Mouse (Mus musculus) MEL (cell line): Measurements from ENCODE around the gene Iqch. TPM values are rescaled to one million over a fixed set of nuclear protein-coding genes. Genes with fewer than 3 reads are reported as not detected.

Source experiments
- DNase-seq: peaks from one replicate; pipeline ENCODE4 v3.0.0; 2011; ENCODE audit warnings: low read depth, low spot score
- H3K27ac ChIP-seq: 2 replicates; pipeline ENCODE4 v1.5.1; 2012; ENCODE audit warnings: low read depth, mild to moderate bottlenecking, control low read depth, low read length, moderate library complexity; ENCODE audit not compliant: control insufficient read depth
- H3K27me3 ChIP-seq, 2 experiments: fragments of 150-350 bp in 1 of 2; sonication (generic) in 1 of 2; 2 replicates each; pipeline ENCODE4 v1.6.1; 2012; ENCODE audit warnings: low read length in 2 of 2, mild to moderate bottlenecking in 2 of 2, improper control_type of control experiment in 1 of 2, moderate library complexity in 1 of 2; ENCODE audit not compliant: insufficient read depth in 2 of 2, control insufficient read depth in 1 of 2
- H3K36me3 ChIP-seq, 2 experiments: 2 replicates each; pipeline ENCODE4 v1.6.1; 2012 to 2014; ENCODE audit warnings: low read length in 2 of 2, improper control_type of control experiment in 1 of 2, inconsistent platforms in 1 of 2, mild to moderate bottlenecking in 1 of 2; ENCODE audit not compliant: insufficient read depth in 2 of 2, control insufficient read depth in 1 of 2
- H3K4me1 ChIP-seq, 2 experiments: fragments of 150-350 bp in 1 of 2; sonication (generic) in 1 of 2; 2 replicates each; pipeline ENCODE4 v1.6.1; 2012; ENCODE audit warnings: low read length in 2 of 2, improper control_type of control experiment in 1 of 2, mild to moderate bottlenecking in 1 of 2; ENCODE audit not compliant: insufficient read depth in 2 of 2, control insufficient read depth in 1 of 2
- H3K4me3 ChIP-seq, 2 experiments: fragments of 150-350 bp in 1 of 2; sonication (generic) in 1 of 2; 2 replicates each; pipeline ENCODE4 v1.5.1; 2012; ENCODE audit warnings: low read depth in 2 of 2, low read length in 2 of 2, mild to moderate bottlenecking in 2 of 2, moderate library complexity in 2 of 2, control low read depth in 1 of 2, improper control_type of control experiment in 1 of 2; ENCODE audit not compliant: control insufficient read depth in 1 of 2, insufficient read depth in 1 of 2
- H3K79me2 ChIP-seq: 2 replicates; pipeline ENCODE4 v1.6.1; 2012; ENCODE audit warnings: mild to moderate bottlenecking, low read length, moderate library complexity; ENCODE audit not compliant: control insufficient read depth, poor library complexity, insufficient read depth
- H3K9ac ChIP-seq: 2 replicates; pipeline ENCODE4 v1.6.1; 2012; ENCODE audit warnings: low read depth, mild to moderate bottlenecking, control low read depth, low read length, moderate library complexity; ENCODE audit not compliant: control insufficient read depth, poor library complexity, severe bottlenecking
- H3K9me3 ChIP-seq: fragments of 150-350 bp; sonication (generic); replicated peaks from 2 replicates; pipeline ENCODE4 v1.6.1; 2012; ENCODE audit warnings: mild to moderate bottlenecking, low read length, improper control_type of control experiment, moderate library complexity; ENCODE audit not compliant: insufficient read depth
- CHD1 ChIP-seq: IDR thresholded peaks from 2 replicates; pipeline ENCODE4 v1.6.1; 2012; ENCODE audit warnings: low read depth, mild to moderate bottlenecking, inconsistent platforms, low read length, improper control_type of control experiment
- CTCF ChIP-seq, 3 experiments: IDR thresholded peaks in 2 of 3; conservative IDR thresholded peaks in 1 of 3; 2 replicates each; pipeline ENCODE4 v1.5.1; 2011 to 2012; ENCODE audit warnings: low read length in 3 of 3, low read depth in 2 of 3, mild to moderate bottlenecking in 2 of 3, improper control_type of control experiment in 1 of 3, inconsistent platforms in 1 of 3, mixed read lengths in 1 of 3, moderate library complexity in 1 of 3; ENCODE audit not compliant: control insufficient read depth in 1 of 3, insufficient read depth in 1 of 3, poor library complexity in 1 of 3, severe bottlenecking in 1 of 3
- ELF1 ChIP-seq: IDR thresholded peaks from 2 replicates; pipeline ENCODE4 v1.6.1; 2014; ENCODE audit warnings: low read depth, mild to moderate bottlenecking, inconsistent platforms, low read length, improper control_type of control experiment, moderate library complexity
- EP300 ChIP-seq, 2 experiments: IDR thresholded peaks; 2 replicates each; pipeline ENCODE4 v1.6.1; 2011; ENCODE audit warnings: improper control_type of control experiment in 2 of 2, low read length in 2 of 2, low read depth in 1 of 2, mild to moderate bottlenecking in 1 of 2
- ETS1 ChIP-seq: IDR thresholded peaks from 2 replicates; pipeline ENCODE4 v1.6.1; 2012; ENCODE audit warnings: low read depth, mild to moderate bottlenecking, inconsistent platforms, low read length, improper control_type of control experiment, moderate library complexity
- GABPA ChIP-seq: IDR thresholded peaks from 2 replicates; pipeline ENCODE4 v1.6.1; 2012; ENCODE audit warnings: low read depth, mild to moderate bottlenecking, inconsistent platforms, low read length, improper control_type of control experiment, moderate library complexity
- JUND ChIP-seq: IDR thresholded peaks from 2 replicates; pipeline ENCODE4 v1.6.1; 2011; ENCODE audit warnings: low read depth, mild to moderate bottlenecking, improper control_type of control experiment, low read length
- KAT2A ChIP-seq: conservative IDR thresholded peaks from 2 replicates; pipeline ENCODE4 v1.6.1; 2012; ENCODE audit warnings: low read depth, low read length, improper control_type of control experiment, inconsistent platforms
- MAZ ChIP-seq: IDR thresholded peaks from 2 replicates; pipeline ENCODE4 v1.6.1; 2012; ENCODE audit warnings: low read depth, mild to moderate bottlenecking, inconsistent platforms, low read length, improper control_type of control experiment
- MEF2A ChIP-seq: IDR thresholded peaks from 2 replicates; pipeline ENCODE4 v1.6.1; 2014; ENCODE audit warnings: low read depth, mild to moderate bottlenecking, inconsistent platforms, low read length, improper control_type of control experiment; ENCODE audit not compliant: poor library complexity, insufficient replicate concordance, severe bottlenecking; ENCODE audit errors: extremely low read depth
- MXI1 ChIP-seq: IDR thresholded peaks from 2 replicates; pipeline ENCODE4 v1.6.1; 2011; ENCODE audit warnings: mild to moderate bottlenecking, low read depth, low read length, improper control_type of control experiment
- MYC ChIP-seq: IDR thresholded peaks from 2 replicates; pipeline ENCODE4 v1.6.1; 2011; ENCODE audit warnings: low read depth, mild to moderate bottlenecking, low read length, improper control_type of control experiment, moderate library complexity
- NRF1 ChIP-seq: IDR thresholded peaks from 2 replicates; pipeline ENCODE4 v1.6.1; 2014; ENCODE audit warnings: low read depth, mild to moderate bottlenecking, inconsistent platforms, low read length, improper control_type of control experiment, moderate library complexity; ENCODE audit not compliant: poor library complexity, insufficient read depth, severe bottlenecking
- POLR2A ChIP-seq, 2 experiments: IDR thresholded peaks; 2 replicates each; pipeline ENCODE4 v1.6.1; 2011 to 2012; ENCODE audit warnings: low read length in 2 of 2, mild to moderate bottlenecking in 2 of 2, control low read depth in 1 of 2, improper control_type of control experiment in 1 of 2, low read depth in 1 of 2, moderate library complexity in 1 of 2; ENCODE audit not compliant: control insufficient read depth in 1 of 2, insufficient read depth in 1 of 2, poor library complexity in 1 of 2
- RAD21 ChIP-seq: IDR thresholded peaks from 2 replicates; pipeline ENCODE4 v1.6.1; 2011; ENCODE audit warnings: mild to moderate bottlenecking, low read depth, low read length, improper control_type of control experiment
- RCOR1 ChIP-seq: IDR thresholded peaks from 2 replicates; pipeline ENCODE4 v1.6.1; 2012; ENCODE audit warnings: low read depth, mild to moderate bottlenecking, inconsistent platforms, low read length, improper control_type of control experiment
- SIN3A ChIP-seq: IDR thresholded peaks from 2 replicates; pipeline ENCODE4 v1.6.1; 2012; ENCODE audit warnings: low read length, improper control_type of control experiment, inconsistent platforms
- SMC3 ChIP-seq: IDR thresholded peaks from 2 replicates; pipeline ENCODE4 v1.6.1; 2011; ENCODE audit warnings: low read depth, low read length, improper control_type of control experiment
- TAL1 ChIP-seq: IDR thresholded peaks from 2 replicates; pipeline ENCODE4 v1.6.1; 2012; ENCODE audit warnings: mild to moderate bottlenecking, inconsistent platforms, low read length, moderate library complexity, mixed read lengths
- TBP ChIP-seq: IDR thresholded peaks from 2 replicates; pipeline ENCODE4 v1.8.0; 2011; ENCODE audit warnings: low read depth, low read length, improper control_type of control experiment
- TCF12 ChIP-seq: IDR thresholded peaks from 2 replicates; pipeline ENCODE4 v1.6.1; 2014; ENCODE audit warnings: low read depth, mild to moderate bottlenecking, inconsistent platforms, low read length, improper control_type of control experiment, moderate library complexity
- ZC3H11A ChIP-seq: IDR thresholded peaks from 2 replicates; pipeline ENCODE4 v1.6.1; 2012; ENCODE audit warnings: low read depth, mild to moderate bottlenecking, inconsistent platforms, low read length, improper control_type of control experiment
- ZNF384 ChIP-seq: IDR thresholded peaks from 2 replicates; pipeline ENCODE4 v1.6.1; 2012; ENCODE audit warnings: low read depth, mild to moderate bottlenecking, inconsistent platforms, low read length, improper control_type of control experiment
- polyA plus RNA-seq, 2 experiments: library from polyadenylated mRNA; stranded (reverse) in 1 of 2; unstranded in 1 of 2; fragments of >175 nt in 1 of 2; fragments of >200 nt in 1 of 2; gene quantifications; 2 replicates each; pipeline versions ENCODE4 v1.2.1 to v1.2.4; 2012; ENCODE audit warnings: low replicate concordance in 2 of 2, low read depth in 1 of 2; ENCODE audit not compliant: insufficient read length in 2 of 2, insufficient read depth in 1 of 2, missing spikeins in 1 of 2
- total RNA-seq: library from RNA; depleted of rRNA; stranded (reverse); fragments of 300-350 nt; gene quantifications from 2 replicates; pipeline ENCODE4 v1.2.3, GENCODE M21; 2012

Iqch gene
- total and polyA plus RNA-seq, 3 experiments, result not detected

DNA sequence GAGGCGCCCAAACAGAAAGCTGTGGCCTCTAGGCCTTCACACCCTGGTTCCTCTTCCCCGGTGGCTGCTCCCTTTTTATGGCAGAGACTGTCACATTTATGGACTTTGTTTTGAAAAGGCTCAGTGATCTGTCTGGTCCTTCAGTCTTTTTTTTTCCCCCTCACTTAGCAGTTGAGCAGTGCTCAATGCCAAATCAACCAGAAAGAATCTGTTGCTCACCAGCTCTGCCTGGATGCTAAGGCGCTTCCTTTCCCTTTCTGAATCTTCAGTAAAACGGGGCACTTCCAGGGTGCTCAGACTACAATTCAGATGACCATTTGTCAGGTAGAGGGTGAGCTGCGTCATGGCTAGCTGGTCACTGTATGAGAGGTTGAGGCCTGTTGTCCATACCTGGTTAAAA, 148.0 kb downstream of the Iqch start:
- H3K27ac ChIP-seq, result no peak overlapping the region
- no peaks in the 10 kb centered on the region for H3K9me3 ChIP-seq
- no peaks in the 10 kb centered on the region for H3K79me2 ChIP-seq
- TF ChIP-seq MYC (no peak), CHD1 (no peak), ZNF384 (no peak)
- H3K27me3 ChIP-seq, result peaks cover 7 to 8% of the 10 kb centered on the region in 2 experiments
- H3K9ac ChIP-seq, result no peak overlapping the region
- no peak for DNase-seq
- no peak overlapping the region for H3K4me3 ChIP-seq
- H3K36me3 ChIP-seq, result no peaks in the 10 kb centered on the region
- no peaks in the 10 kb centered on the region for H3K4me1 ChIP-seq

- H3K9me3 ChIP-seq, result no peaks in the 10 kb centered on the region
- H3K36me3 ChIP-seq, result no peaks in the 10 kb centered on the region
- no peak overlapping the region for H3K9ac ChIP-seq
- DNase-seq, result no peak
- no peaks in the 10 kb centered on the region for H3K79me2 ChIP-seq
- no peak overlapping the region for H3K27ac ChIP-seq
- no peak overlapping the region for H3K4me3 ChIP-seq
- no peak for TF ChIP-seq TCF12
- no peak for TF ChIP-seq MXI1
- TF ChIP-seq GABPA, result no peak
- no peak for TF ChIP-seq TAL1
- TF ChIP-seq ELF1, result no peak
- TF ChIP-seq RAD21, result no peak
- TF ChIP-seq RCOR1, result no peak
- no peak for TF ChIP-seq JUND
- peaks cover 8 to 12% of the 10 kb centered on the region in 2 experiments for H3K27me3 ChIP-seq
- H3K4me1 ChIP-seq, result no peaks in the 10 kb centered on the region
Observed at GRCm38 (mm10) chr9:63450531-63451030, 151.7 kb downstream of the Iqch start.

- no peak overlapping the region for H3K4me3 ChIP-seq
- H3K79me2 ChIP-seq, result no peaks in the 10 kb centered on the region
- TF ChIP-seq ETS1 (no peak), MEF2A (no peak), POLR2A (IDR thresholded peaks at IDR 0.05; ENCODE audit: control insufficient read depth in 1 of 2, insufficient read depth in 1 of 2, low read depth in 1 of 2, low read length in 2 of 2, poor library complexity in 1 of 2) (no peak), ZC3H11A (no peak), NRF1 (no peak), MAZ (no peak), CHD1 (no peak), KAT2A (no peak), TBP (no peak), CTCF (IDR thresholded peaks at IDR 0.05 in 2 of 3, conservative IDR thresholded peaks at IDR 0.05 in 1 of 3; ENCODE audit: control insufficient read depth in 1 of 3, insufficient read depth in 1 of 3, low read depth in 2 of 3, low read length in 3 of 3, poor library complexity in 1 of 3, severe bottlenecking in 1 of 3) (no peak), MXI1 (no peak), EP300 (IDR thresholded peaks at IDR 0.05; ENCODE audit: low read depth in 1 of 2, low read length in 2 of 2) (no peak), TAL1 (no peak), SMC3 (no peak), SIN3A (no peak), MYC (no peak)
- no peaks in the 10 kb centered on the region for H3K9me3 ChIP-seq
- no peak overlapping the region for H3K27ac ChIP-seq
- DNase-seq, result peak; percentile 10
- H3K9ac ChIP-seq, result no peak overlapping the region
- H3K36me3 ChIP-seq, result no peaks in the 10 kb centered on the region
- H3K4me1 ChIP-seq, result no peaks in the 10 kb centered on the region
- H3K27me3 ChIP-seq, result peaks cover 2 to 5% of the 10 kb centered on the region in 2 experiments
Observed at GRCm38 (mm10) chr9:63443695-63444094, 158.6 kb downstream of the Iqch start.
